Comparison of ENCODE assay signal across 23 mouse cellular contexts in genomic region chr13:24451455-24451854, GRCm38 (mm10).
DNase-seq lines count a peak whose midpoint lies in the region; ATAC-seq and TF ChIP-seq lines count a peak whose summit lies in the region.
"Had no signal": no experiment of that assay in that cellular context is flagged by ENCODE, and none has a peak within 500 bp of the region (broad histone marks: within the 10 kb centered on the region; RNA-seq: fewer than 3 reads in every experiment).

No protein-coding gene starts in this region.

- dilution Hi-C loops in CH12.LX (cut with MboI; ENCODE audit: extremely low pct_ligation_motif_present, extremely low pct_unique_long_range_greater_than_20kb, low sequenced_read_pairs), result no loop called here

- H3K79me2 ChIP-seq in CH12.LX (replicated peaks; ENCODE audit: control insufficient read depth, extremely low read depth, insufficient read depth, poor library complexity, severe bottlenecking), result no peaks in the 10 kb centered on the region

- no peak for TF ChIP-seq POLR2A in CH12.LX (IDR thresholded peaks at IDR 0.05; ENCODE audit: low read depth, low read length)

- no peaks in the 10 kb centered on the region; the same call in 1 of the 2 replicates for H3K4me1 ChIP-seq in forebrain, postnatal 0 days (ENCODE audit: insufficient read depth)
- no peaks in the 10 kb centered on the region for H3K4me1 ChIP-seq in forebrain, embryonic 10.5 days
- H3K4me1 ChIP-seq in CH12.LX (ENCODE audit: control insufficient read depth in 1 of 2, insufficient read depth in 2 of 2), result peaks cover 14 to 76% of the 10 kb centered on the region in 2 experiments; a peak in 3 of 4 replicates
- H3K4me1 ChIP-seq in liver, postnatal 0 days (ENCODE audit: insufficient read depth), result peaks cover 3% of the 10 kb centered on the region; the same call in 1 of the 2 replicates

- TF ChIP-seq RAD21 in CH12.LX (IDR thresholded peaks at IDR 0.05; ENCODE audit: low read depth, low read length), result no peak

- no peak overlapping the region for H3K9ac ChIP-seq in forebrain, postnatal 0 days
- no peak overlapping the region for H3K9ac ChIP-seq in CH12.LX (ENCODE audit: insufficient read depth, low read depth)
- no peak overlapping the region for H3K9ac ChIP-seq in liver, postnatal 0 days (replicated peaks)

- peak; percentile 64 for ATAC-seq in forebrain, postnatal 0 days
- ATAC-seq in frontal cortex, adult (ENCODE audit: low TSS enrichment), result peak; percentile 79
- ATAC-seq in liver, postnatal 0 days, result no peak
- ATAC-seq: activated CD4-positive, CD25-positive, alpha-beta regulatory T cell, adult 4 months; CD4-positive, CD25-positive, alpha-beta regulatory T cell, adult 4 months; Patski had no signal

- 0 out of 2 replicates have a peak, but pooled peaks have one; percentile 22 for TF ChIP-seq EP300 in CH12.LX (IDR thresholded peaks at IDR 0.05; ENCODE audit: low read length)
- TF ChIP-seq EP300 in liver, postnatal 0 days (IDR thresholded peaks at IDR 0.05; ENCODE audit: low read depth), result no peak

- H3K36me3 ChIP-seq in forebrain, postnatal 0 days (ENCODE audit: insufficient read depth), result no peaks in the 10 kb centered on the region
- no peaks in the 10 kb centered on the region for H3K36me3 ChIP-seq in forebrain, embryonic 10.5 days (replicated peaks)
- H3K36me3 ChIP-seq in CH12.LX (replicated peaks in 1 of 2; ENCODE audit: control insufficient read depth in 1 of 2, insufficient read depth in 1 of 2, low read length in 1 of 2), result peaks cover 0 to 36% of the 10 kb centered on the region in 2 experiments
- H3K36me3 ChIP-seq in liver, postnatal 0 days (replicated peaks; ENCODE audit: insufficient read depth, low read length), result no peaks in the 10 kb centered on the region
- H3K36me3 ChIP-seq: G1E had no signal

- no peak overlapping the region for H3K4me3 ChIP-seq in forebrain, postnatal 0 days (ENCODE audit: low read depth, low read length)
- H3K4me3 ChIP-seq in forebrain, embryonic 10.5 days, result no peak overlapping the region
- H3K4me3 ChIP-seq in CH12.LX (replicated peaks in 1 of 3; ENCODE audit: low read depth in 2 of 3, low read length in 2 of 3, poor library complexity in 1 of 3), result no peak overlapping the region
- no peak overlapping the region for H3K4me3 ChIP-seq in liver, postnatal 0 days (ENCODE audit: low read depth, low read length)

- in situ Hi-C loops in CH12.LX (cut with MboI; ENCODE audit: low pct_ligation_motif_present, low pct_unique_long_range_greater_than_20kb, low sequenced_read_pairs), result no loop called here

- no peak overlapping the region for H3K4me2 ChIP-seq in forebrain, postnatal 0 days (ENCODE audit: low read depth)
- H3K4me2 ChIP-seq in CH12.LX (ENCODE audit: insufficient read depth, low read depth, poor library complexity, severe bottlenecking), result no peak overlapping the region
- no peak overlapping the region for H3K4me2 ChIP-seq in liver, postnatal 0 days (ENCODE audit: low read depth, low read length)

- no peak for TF ChIP-seq CTCF in forebrain, postnatal 0 days (IDR thresholded peaks at IDR 0.05; ENCODE audit: low read depth)
- TF ChIP-seq CTCF in CH12.LX (conservative IDR thresholded peaks at IDR 0.05 in 1 of 2, IDR thresholded peaks at IDR 0.05 in 1 of 2; ENCODE audit: low read depth in 2 of 2, low read length in 2 of 2), result no peak
- no peak for TF ChIP-seq CTCF in liver, postnatal 0 days (IDR thresholded peaks at IDR 0.05; ENCODE audit: low read depth)

- H3K9me3 ChIP-seq in forebrain, postnatal 0 days (ENCODE audit: low read length), result no peaks in the 10 kb centered on the region
- H3K9me3 ChIP-seq in forebrain, embryonic 10.5 days, result no peaks in the 10 kb centered on the region
- H3K9me3 ChIP-seq in CH12.LX (replicated peaks; ENCODE audit: low read length), result peaks cover 3% of the 10 kb centered on the region
- H3K9me3 ChIP-seq in liver, postnatal 0 days (ENCODE audit: low read length), result no peaks in the 10 kb centered on the region
- H3K9me3 ChIP-seq: G1E had no signal

- no peaks in the 10 kb centered on the region for H3K27me3 ChIP-seq in forebrain, postnatal 0 days (ENCODE audit: insufficient read depth, low read length)
- no peaks in the 10 kb centered on the region for H3K27me3 ChIP-seq in forebrain, embryonic 10.5 days (ENCODE audit: poor library complexity, severe bottlenecking)
- no peaks in the 10 kb centered on the region for H3K27me3 ChIP-seq in CH12.LX (replicated peaks)
- no peaks in the 10 kb centered on the region for H3K27me3 ChIP-seq in liver, postnatal 0 days (ENCODE audit: insufficient read depth, low read length)
- H3K27me3 ChIP-seq: Patski had no signal

- 62% methylated on average over 2 of the region's 2 CpGs for WGBS in forebrain, postnatal 0 days
- 88% methylated on average over 2 of the region's 2 CpGs for WGBS in forebrain, embryonic 10.5 days
- WGBS in liver, postnatal 0 days (ENCODE audit: insufficient replicate concordance), result 44% methylated on average over 2 of the region's 2 CpGs

- no peak for DNase-seq in forebrain, postnatal 0 days
- no peak for DNase-seq in forebrain, embryonic 10.5 days (ENCODE audit: extremely low spot score, low spot score)
- no peak for DNase-seq in frontal cortex, postnatal 14 days (ENCODE audit: low spot score in 2 of 2)
- DNase-seq in A20 (ENCODE audit: low read depth, low spot score) (peak; percentile 16), CH12.LX (ENCODE audit: extremely low read depth) (peak; percentile 35)
- DNase-seq in gastrocnemius, postnatal 25 days, result no peak
- no peak for DNase-seq in liver, postnatal 0 days
- DNase-seq: adrenal gland, adult 2 months; adrenal gland, adult 8-10 months; adrenal gland, postnatal 10 days; adrenal gland, postnatal 14 days; adrenal gland, postnatal 25 days; adrenal gland, postnatal 36 days; B cell, adult 2 months; cerebellum, adult 11 months; cerebellum, adult 11-12 months; cerebellum, adult 18-20 months; cerebellum, adult 2 months had no signal

- no peak overlapping the region for H3K27ac ChIP-seq in forebrain, postnatal 0 days (ENCODE audit: low read depth, low read length)
- no peak overlapping the region for H3K27ac ChIP-seq in forebrain, embryonic 10.5 days
- H3K27ac ChIP-seq in CH12.LX (ENCODE audit: insufficient read depth, low read depth), result no peak overlapping the region
- no peak overlapping the region for H3K27ac ChIP-seq in liver, postnatal 0 days (ENCODE audit: low read depth)

TF ChIP-seq in CH12.LX, 34 proteins besides CTCF, POLR2A, EP300 and RAD21:
- TF ChIP-seq TCF12 (IDR thresholded peaks at IDR 0.05; ENCODE audit: low read depth, low read length) (no peak), MEF2A (IDR thresholded peaks at IDR 0.05; ENCODE audit: borderline replicate concordance, low read depth, low read length) (peak; percentile 79), BHLHE40 (IDR thresholded peaks at IDR 0.05; ENCODE audit: low read depth, low read length) (0 out of 2 replicates have a peak, but pooled peaks have one; percentile 9), TBP (conservative IDR thresholded peaks at IDR 0.05; ENCODE audit: low read depth, low read length) (no peak), RCOR1 (conservative IDR thresholded peaks at IDR 0.05; ENCODE audit: low read depth, low read length) (no peak), ETS1 (conservative IDR thresholded peaks at IDR 0.05; ENCODE audit: low read depth, low read length) (peak; percentile 42; the same call in 1 of the 2 replicates), CHD2 (IDR thresholded peaks at IDR 0.05; ENCODE audit: low read length) (no peak), NELFE (IDR thresholded peaks at IDR 0.05; ENCODE audit: low read depth, low read length) (no peak), POLR2AphosphoS2 (IDR thresholded peaks at IDR 0.05; ENCODE audit: low read depth, low read length) (no peak), PAX5 (IDR thresholded peaks at IDR 0.05; ENCODE audit: low read length) (no peak), USF1 (IDR thresholded peaks at IDR 0.05; ENCODE audit: low read depth, low read length) (peak; percentile 38), MYC (IDR thresholded peaks at IDR 0.05; ENCODE audit: low read depth, low read length) (no peak), ZMIZ1 (IDR thresholded peaks at IDR 0.05; ENCODE audit: low read depth, low read length) (no peak), IRF4 (IDR thresholded peaks at IDR 0.05; ENCODE audit: low read depth, low read length) (no peak), ELF1 (IDR thresholded peaks at IDR 0.05; ENCODE audit: low read depth, low read length) (no peak), MAX (IDR thresholded peaks at IDR 0.05; ENCODE audit: low read length) (no peak), JUND (conservative IDR thresholded peaks at IDR 0.05; ENCODE audit: low read depth, low read length) (no peak), MXI1 (IDR thresholded peaks at IDR 0.05; ENCODE audit: low read depth, low read length) (no peak), USF2 (conservative IDR thresholded peaks at IDR 0.05; ENCODE audit: low read depth, low read length) (peak; percentile 62), SMC3 (IDR thresholded peaks at IDR 0.05; ENCODE audit: low read depth, low read length) (no peak), SIN3A (IDR thresholded peaks at IDR 0.05; ENCODE audit: low read length) (no peak), KAT2A (IDR thresholded peaks at IDR 0.05; ENCODE audit: insufficient replicate concordance, low read length) (no peak), ZC3H11A (IDR thresholded peaks at IDR 0.05; ENCODE audit: low read depth, low read length) (no peak), HCFC1 (IDR thresholded peaks at IDR 0.05; ENCODE audit: low read depth, low read length) (no peak), MAFK (IDR thresholded peaks at IDR 0.05; ENCODE audit: insufficient replicate concordance, low read length) (no peak), JUN (IDR thresholded peaks at IDR 0.05; ENCODE audit: insufficient read depth, low read depth, low read length) (no peak), ZKSCAN1 (IDR thresholded peaks at IDR 0.05; ENCODE audit: borderline replicate concordance, low read depth, low read length) (no peak), ZNF384 (IDR thresholded peaks at IDR 0.05; ENCODE audit: low read depth, low read length) (peak; percentile 74), UBTF (IDR thresholded peaks at IDR 0.05; ENCODE audit: low read depth, low read length) (no peak), E2F4 (IDR thresholded peaks at IDR 0.05; ENCODE audit: insufficient replicate concordance, low read depth, low read length) (no peak), NRF1 (IDR thresholded peaks at IDR 0.05; ENCODE audit: low read depth, low read length) (no peak), CHD1 (IDR thresholded peaks at IDR 0.05; ENCODE audit: low read depth, low read length) (no peak), GABPA (IDR thresholded peaks at IDR 0.05; ENCODE audit: insufficient replicate concordance, low read depth, low read length) (no peak), MAZ (IDR thresholded peaks at IDR 0.05; ENCODE audit: low read depth, low read length) (no peak)

Comparison
In these comparisons a context has a peak if more than half of its experiments do, and no peak if none do; other contexts are left out.
1. DNase-seq: peak in A20 (single experiment) and CH12.LX (single experiment); none in forebrain, postnatal 0 days (single experiment), forebrain, embryonic 10.5 days (single experiment), frontal cortex, postnatal 14 days (0 of 2), gastrocnemius, postnatal 25 days (single experiment) and liver, postnatal 0 days (single experiment).